Mouse (Mus musculus): ENCODE measurements at regions not wholly inside any gene's neighbourhood (a gene's known extent, or its start where the extent isn't known, plus 50 kb on each side); places are given as distances from the start of the nearest gene placed in this dataset.

GRCm38 (mm10) chr17:48678216-48678832 lies 223.6 kb downstream of the Unc5cl start:
- TF ChIP-seq CTCF (IDR thresholded peaks at IDR 0.05; ENCODE audit: borderline replicate concordance, control insufficient read depth, extremely low read depth, insufficient read depth, low read length, poor library complexity) (no peak), POLR2A (IDR thresholded peaks at IDR 0.05; ENCODE audit: control insufficient read depth, extremely low read depth, insufficient read depth, low read length, poor library complexity) (no peak)
